Mouse (Mus musculus): Measurements from ENCODE around the gene Gm11639. TPM values are rescaled to one million over a fixed set of nuclear protein-coding genes. Genes with fewer than 3 reads are reported as not detected.
"Not testable (repeated sequence)": the region's sequence is repeated elsewhere in the genome, so short reads cannot be mapped to it uniquely, and the experiment has no call there.

Gm11639 gene
- polyA plus RNA-seq, 1 experiment, result 0.17 TPM

DNA sequence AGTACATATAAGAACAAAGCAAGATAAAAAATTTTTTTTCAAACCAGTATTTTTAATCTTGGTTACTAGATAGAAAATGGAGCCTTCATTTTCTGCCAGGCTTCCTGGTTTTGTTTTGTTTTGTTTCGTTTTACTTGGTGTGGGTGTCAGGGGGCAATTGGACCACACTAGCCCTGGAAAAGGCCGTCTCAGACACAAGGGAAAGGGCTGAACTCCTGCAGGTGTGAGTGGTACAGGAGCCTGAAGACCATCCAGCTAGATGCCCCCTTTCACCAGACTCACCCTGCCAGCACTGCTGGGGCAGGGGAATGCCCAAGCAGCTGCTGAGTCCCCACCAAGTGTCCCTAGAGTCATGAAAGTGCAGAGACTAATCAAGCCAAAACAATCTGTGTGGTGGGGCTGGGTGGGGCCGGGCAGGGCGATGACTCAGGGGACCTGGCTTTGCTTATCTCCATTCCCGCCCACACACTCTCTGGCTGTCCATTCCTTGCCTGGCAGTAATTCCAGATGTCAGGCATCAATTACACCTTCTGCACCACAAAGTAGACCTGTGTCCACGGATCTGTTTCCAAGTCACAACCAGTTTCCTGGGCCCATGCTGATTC, 343.3 kb downstream of the Gm11639 start:
- Histone ChIP-seq H3K4me1 (ENCODE audit: control insufficient read depth, insufficient read depth, low read length) (no peaks in the 10 kb centered on the region), H3K27ac (ENCODE audit: insufficient read depth, low read length) (no peak overlapping the region), H3K4me3 (ENCODE audit: insufficient read depth, low read length) (no peak overlapping the region)
- no peak for TF ChIP-seq POLR2A (IDR thresholded peaks at IDR 0.05; ENCODE audit: extremely low read depth, insufficient read depth, low read length)
- no peak for TF ChIP-seq CTCF (IDR thresholded peaks at IDR 0.05; ENCODE audit: extremely low read depth, insufficient read depth, low read length)

DNA sequence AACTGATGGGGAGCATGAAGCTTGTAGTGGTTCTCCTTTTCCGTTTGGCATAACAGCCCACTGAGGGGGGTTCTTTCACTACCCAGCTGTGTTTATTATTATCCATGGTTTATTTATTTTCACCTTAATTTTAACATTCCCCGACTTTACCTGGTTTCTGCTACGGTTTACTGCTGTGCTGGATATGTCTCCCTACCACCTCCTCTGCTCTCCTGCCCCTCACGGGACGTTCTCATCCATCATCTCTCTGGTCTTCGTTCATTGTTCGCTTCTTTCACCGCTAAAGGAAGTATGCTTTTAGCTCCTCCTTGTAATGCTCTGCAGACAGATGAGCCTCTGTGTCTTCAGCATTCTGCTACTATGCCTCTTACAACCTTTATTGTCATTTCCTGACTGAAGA, 344.0 kb downstream of the Gm11639 start:
- Histone ChIP-seq H3K4me3 (ENCODE audit: insufficient read depth, low read length) (no peak overlapping the region), H3K4me1 (ENCODE audit: control insufficient read depth, insufficient read depth, low read length) (no peaks in the 10 kb centered on the region)
- no peak for TF ChIP-seq CTCF (IDR thresholded peaks at IDR 0.05; ENCODE audit: extremely low read depth, insufficient read depth, low read length)
- no peak for TF ChIP-seq POLR2A (IDR thresholded peaks at IDR 0.05; ENCODE audit: extremely low read depth, insufficient read depth, low read length)

DNA sequence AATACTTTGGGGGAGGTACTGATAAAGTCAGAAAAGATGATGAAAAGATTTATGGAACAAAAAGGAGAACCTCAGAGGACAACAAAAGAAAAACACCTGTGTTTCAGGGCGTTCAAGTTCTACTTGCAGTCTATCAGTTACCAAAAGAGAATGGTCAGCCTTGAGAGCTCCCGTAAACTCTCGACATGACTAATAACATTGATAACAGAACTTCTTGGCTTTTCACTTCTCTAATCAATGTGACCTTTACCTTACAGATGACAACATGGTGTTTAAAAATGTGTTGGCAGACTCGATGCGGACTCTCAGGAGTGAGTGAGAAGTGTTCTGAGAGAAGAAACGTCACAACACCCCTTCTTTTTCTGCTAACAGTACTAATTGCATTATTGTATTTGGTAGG, 344.7 kb downstream of the Gm11639 start:
- TF ChIP-seq POLR2A (IDR thresholded peaks at IDR 0.05; ENCODE audit: extremely low read depth, insufficient read depth, low read length) (no peak), CTCF (IDR thresholded peaks at IDR 0.05; ENCODE audit: extremely low read depth, insufficient read depth, low read length) (no peak)
- Histone ChIP-seq H3K4me3 (ENCODE audit: insufficient read depth, low read length) (no peak overlapping the region), H3K4me1 (ENCODE audit: control insufficient read depth, insufficient read depth, low read length) (no peaks in the 10 kb centered on the region), H3K27ac (ENCODE audit: insufficient read depth, low read length) (no peak overlapping the region)

More for the DNA sequence above, 344.0 kb downstream of the Gm11639 start:
- no peak overlapping the region for H3K27ac ChIP-seq (ENCODE audit: insufficient read depth, low read length)

DNA sequence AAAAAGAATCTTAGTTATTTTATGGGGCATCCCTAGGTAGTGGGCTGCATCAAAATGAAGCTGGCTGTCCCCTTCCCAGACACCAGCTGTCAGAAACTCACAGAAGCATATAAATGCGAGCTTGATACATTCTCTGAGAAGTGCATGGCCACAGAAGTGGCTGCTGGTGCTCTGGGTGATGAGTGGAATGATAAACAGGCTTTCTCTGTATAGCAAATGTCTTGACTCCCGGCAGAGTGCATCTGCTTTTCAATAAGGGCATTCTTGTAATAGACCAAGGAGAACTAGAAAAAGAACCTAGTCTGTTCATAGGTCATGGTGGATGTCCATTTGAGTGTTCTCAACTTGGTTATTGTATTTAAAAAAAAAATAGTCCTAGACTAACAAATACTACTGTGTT, 345.6 kb downstream of the Gm11639 start:
- H3K27ac ChIP-seq (ENCODE audit: insufficient read depth, low read length), result no peak overlapping the region
- TF ChIP-seq CTCF (IDR thresholded peaks at IDR 0.05; ENCODE audit: extremely low read depth, insufficient read depth, low read length), result no peak
- TF ChIP-seq POLR2A (IDR thresholded peaks at IDR 0.05; ENCODE audit: extremely low read depth, insufficient read depth, low read length), result no peak
- no peak overlapping the region for H3K4me3 ChIP-seq (ENCODE audit: insufficient read depth, low read length)
- no peaks in the 10 kb centered on the region for H3K4me1 ChIP-seq (ENCODE audit: control insufficient read depth, insufficient read depth, low read length)

DNA sequence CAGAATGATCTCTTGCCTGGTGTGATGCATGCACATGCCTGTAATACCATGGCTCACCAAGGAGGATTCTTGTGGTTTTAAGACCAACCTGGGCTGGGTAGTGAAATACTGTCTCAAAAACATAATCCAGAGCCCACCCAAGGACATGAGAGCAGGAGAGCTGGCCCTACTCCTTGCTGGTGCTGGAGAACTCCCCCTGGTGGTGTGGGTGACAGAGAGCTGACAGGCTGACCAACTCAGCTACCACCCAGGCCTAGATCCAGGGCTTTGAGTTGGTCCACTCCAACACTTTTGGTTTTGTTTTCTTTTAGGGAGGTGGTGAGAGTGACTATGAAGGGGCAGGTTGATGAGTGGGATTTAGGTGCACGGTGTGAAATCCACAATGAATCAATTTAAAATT, 349.6 kb downstream of the Gm11639 start:
- Histone ChIP-seq H3K4me1 (ENCODE audit: control insufficient read depth, insufficient read depth, low read length) (no peaks in the 10 kb centered on the region), H3K27ac (ENCODE audit: insufficient read depth, low read length) (no peak overlapping the region), H3K4me3 (ENCODE audit: insufficient read depth, low read length) (no peak overlapping the region)
- no peak for TF ChIP-seq POLR2A (IDR thresholded peaks at IDR 0.05; ENCODE audit: extremely low read depth, insufficient read depth, low read length)

DNA sequence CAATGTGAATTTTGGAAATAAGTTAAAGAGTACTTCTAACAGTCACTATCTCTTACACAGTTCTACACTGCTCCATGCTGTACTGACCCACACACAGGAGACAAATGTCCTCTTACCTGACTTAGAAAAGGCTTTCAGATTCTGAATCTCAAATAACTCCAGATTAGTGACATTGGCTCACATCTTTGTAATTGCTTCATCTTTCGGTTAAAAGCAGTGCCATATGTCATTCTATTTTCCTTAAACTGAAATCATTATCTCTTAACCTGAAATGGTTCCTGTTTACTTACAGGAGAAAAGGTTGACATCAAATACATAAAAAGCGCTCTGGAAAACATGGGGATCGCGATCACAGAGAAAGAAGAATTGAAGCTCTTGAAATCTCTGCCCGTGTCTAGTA, 377.8 kb downstream of the Gm11639 start, which contains the start of gene Efcab3:
Gene Efcab3, plus strand, starts transcription at position 301 of the 400 bp plus-strand sequence.
- Histone ChIP-seq H3K27ac (ENCODE audit: insufficient read depth, low read length) (no peak within 1 kb of the TSS), H3K4me3 (ENCODE audit: insufficient read depth, low read length) (no peak within 1 kb of the TSS), H3K4me1 (ENCODE audit: control insufficient read depth, insufficient read depth, low read length) (no peaks in the 10 kb centered on the region)
- no peak for TF ChIP-seq POLR2A (IDR thresholded peaks at IDR 0.05; ENCODE audit: extremely low read depth, insufficient read depth, low read length)
- TF ChIP-seq CTCF (IDR thresholded peaks at IDR 0.05; ENCODE audit: extremely low read depth, insufficient read depth, low read length), result no peak

DNA sequence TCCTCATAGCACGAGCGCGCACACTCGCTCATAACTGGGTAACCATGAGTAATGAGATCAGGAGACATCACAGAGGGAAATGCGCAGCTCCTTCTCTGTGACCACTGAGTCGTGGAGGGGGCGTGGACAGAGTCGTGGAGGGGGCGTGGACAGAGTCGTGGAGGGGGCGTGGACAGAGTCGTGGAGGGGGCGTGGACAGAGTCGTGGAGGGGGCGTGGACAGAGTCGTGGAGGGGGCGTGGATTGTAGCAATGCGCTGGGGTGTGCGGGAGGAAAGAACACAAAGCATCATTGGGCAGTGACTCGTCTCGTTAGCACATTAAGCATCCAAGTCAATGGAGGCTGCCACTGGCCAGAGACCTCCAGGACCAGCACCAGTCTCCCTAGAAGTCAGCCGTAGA, 426.9 kb downstream of the Gm11639 start:
- not testable (repeated sequence) for H3K4me3 ChIP-seq (ENCODE audit: insufficient read depth, low read length); H3K27ac ChIP-seq (ENCODE audit: insufficient read depth, low read length); H3K4me1 ChIP-seq (ENCODE audit: control insufficient read depth, insufficient read depth, low read length)

DNA sequence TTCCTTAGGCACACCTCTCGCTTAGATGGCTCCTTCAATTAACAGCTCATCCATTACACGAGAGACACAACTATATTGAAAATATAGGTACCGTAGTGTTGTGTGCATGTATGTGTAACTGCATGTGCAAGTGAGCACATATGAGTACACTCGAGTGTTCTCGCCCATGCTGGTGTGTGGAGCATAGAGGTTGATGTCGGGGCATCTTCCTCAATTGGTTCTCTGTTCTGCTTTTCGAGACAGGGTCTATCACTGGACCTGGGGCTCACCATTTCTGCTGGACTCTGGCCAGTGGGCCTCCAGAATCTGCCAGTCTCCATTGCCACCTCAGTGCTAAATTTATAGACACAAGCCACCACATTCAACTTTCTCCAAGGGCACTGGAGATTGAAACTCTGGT, 432.3 kb downstream of the Gm11639 start:
- no peak overlapping the region for H3K4me3 ChIP-seq (ENCODE audit: insufficient read depth, low read length)
- no peak overlapping the region for H3K27ac ChIP-seq (ENCODE audit: insufficient read depth, low read length)
- TF ChIP-seq CTCF (IDR thresholded peaks at IDR 0.05; ENCODE audit: extremely low read depth, insufficient read depth, low read length) (no peak), POLR2A (IDR thresholded peaks at IDR 0.05; ENCODE audit: extremely low read depth, insufficient read depth, low read length) (no peak)
- H3K4me1 ChIP-seq (ENCODE audit: control insufficient read depth, insufficient read depth, low read length), result no peaks in the 10 kb centered on the region

DNA sequence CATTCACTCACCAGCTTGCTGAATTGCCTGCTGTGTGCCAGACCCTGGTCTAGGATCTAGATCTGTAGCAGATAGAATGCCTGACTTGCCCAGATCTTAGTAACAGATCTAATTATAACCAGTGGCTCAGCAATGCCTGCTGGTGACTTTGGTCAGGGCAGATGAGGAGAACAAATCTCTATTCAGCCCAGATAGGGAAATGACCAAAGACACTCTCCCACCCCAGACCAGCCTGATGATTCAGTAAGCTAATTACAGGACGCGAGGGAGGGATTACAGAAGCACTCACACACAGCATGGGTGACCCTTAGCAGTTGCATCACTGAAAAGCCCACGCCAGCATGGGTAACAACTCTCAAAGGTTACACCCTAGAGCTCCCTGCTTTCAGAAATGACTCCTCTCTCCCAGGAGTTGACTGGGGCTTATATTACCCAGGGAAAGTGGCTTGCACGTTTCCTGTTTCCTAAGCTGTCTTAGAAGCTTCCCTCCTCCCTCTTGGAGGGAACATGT, 435.1 kb downstream of the Gm11639 start:
- H3K4me3 ChIP-seq (ENCODE audit: insufficient read depth, low read length), result no peak overlapping the region
- H3K4me1 ChIP-seq (ENCODE audit: control insufficient read depth, insufficient read depth, low read length), result no peaks in the 10 kb centered on the region
- no peak overlapping the region for H3K27ac ChIP-seq (ENCODE audit: insufficient read depth, low read length)
- TF ChIP-seq CTCF (IDR thresholded peaks at IDR 0.05; ENCODE audit: extremely low read depth, insufficient read depth, low read length) (no peak), POLR2A (IDR thresholded peaks at IDR 0.05; ENCODE audit: extremely low read depth, insufficient read depth, low read length) (no peak)

DNA sequence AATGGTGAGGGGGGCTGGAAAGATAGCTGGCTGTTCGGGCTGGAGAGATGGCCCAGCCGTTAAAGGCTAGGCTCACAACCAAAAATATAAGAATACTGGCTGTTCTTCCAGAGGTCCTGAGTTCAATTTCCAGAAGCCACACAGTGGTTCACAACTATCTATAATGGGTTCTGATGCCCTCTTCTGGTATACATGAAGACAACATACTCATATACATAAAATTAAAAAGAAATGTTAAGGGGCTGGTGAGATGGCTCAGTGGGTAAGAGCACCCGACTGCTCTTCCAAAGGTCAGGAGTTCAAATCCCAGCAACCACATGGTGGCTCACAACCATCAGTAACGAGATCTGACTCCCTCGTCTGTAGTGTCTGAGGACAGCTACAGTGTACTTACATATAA, 436.3 kb downstream of the Gm11639 start:
- H3K4me3 ChIP-seq (ENCODE audit: insufficient read depth, low read length), result not testable (repeated sequence)

DNA sequence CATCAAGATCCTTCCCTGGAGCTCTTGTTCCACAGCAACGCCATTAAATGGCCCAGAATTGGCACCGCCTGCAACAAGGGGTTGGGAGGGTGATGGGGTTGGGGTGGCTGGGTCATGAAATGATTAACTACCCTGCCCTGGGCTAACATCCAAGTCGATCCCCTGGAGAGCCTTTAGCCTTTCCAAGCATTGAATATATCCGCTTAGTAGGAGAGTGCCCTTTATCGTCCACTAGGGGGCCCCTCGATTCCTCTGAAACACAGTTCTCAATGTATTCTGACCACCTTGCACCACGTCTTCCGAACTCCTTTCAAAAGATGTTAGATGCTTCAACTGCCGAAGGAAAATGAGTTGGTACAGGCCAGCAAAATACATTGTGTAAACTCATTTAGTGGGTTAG, 438.5 kb downstream of the Gm11639 start:
- Histone ChIP-seq H3K27ac (ENCODE audit: insufficient read depth, low read length) (no peak overlapping the region), H3K4me3 (ENCODE audit: insufficient read depth, low read length) (no peak overlapping the region), H3K4me1 (ENCODE audit: control insufficient read depth, insufficient read depth, low read length) (peaks cover 5% of the 10 kb centered on the region)
- peak; percentile 28; the same call in 1 of the 2 replicates for TF ChIP-seq CTCF (IDR thresholded peaks at IDR 0.05; ENCODE audit: extremely low read depth, insufficient read depth, low read length)
- no peak for TF ChIP-seq POLR2A (IDR thresholded peaks at IDR 0.05; ENCODE audit: extremely low read depth, insufficient read depth, low read length)

More for the DNA sequence above, 436.3 kb downstream of the Gm11639 start:
- H3K4me1 ChIP-seq (ENCODE audit: control insufficient read depth, insufficient read depth, low read length); H3K27ac ChIP-seq (ENCODE audit: insufficient read depth, low read length): not testable (repeated sequence)

All from cortical plate, adult 2 months (tissue).